Mouse (Mus musculus) gastrocnemius, adult 2 months (tissue): ENCODE measurements around the gene Arhgef25. TPM values are rescaled to one million over a fixed set of nuclear protein-coding genes. Genes with fewer than 3 reads are reported as not detected.
"Not testable (repeated sequence)": the region's sequence is repeated elsewhere in the genome, so short reads cannot be mapped to it uniquely, and the experiment has no call there.

Experiments used
- DNase-seq: peaks from one replicate; pipeline ENCODE4 v3.0.0; 2022
- H3K27ac ChIP-seq: fragments of 200-600 bp; 2 replicates; pipeline ENCODE4 v1.8.1; 2022; ENCODE audit warnings: mild to moderate bottlenecking
- H3K4me3 ChIP-seq: fragments of 200-600 bp; 2 replicates; pipeline ENCODE4 v1.8.1; 2022; ENCODE audit warnings: mild to moderate bottlenecking, moderate library complexity
- CTCF ChIP-seq: fragments of 200-600 bp; IDR thresholded peaks from 2 replicates; pipeline ENCODE4 v1.8.1; 2022; ENCODE audit warnings: antibody characterized with exemption, mild to moderate bottlenecking, moderate library complexity
- intact Hi-C: fragments of 180-260 bp; cut with DNase I; formaldehyde crosslinking; loops from one replicate; pipeline ENCODE4 v1.15.1; 2025
- total RNA-seq, 2 experiments: library from RNA; stranded (reverse); gene quantifications; 2 replicates each; pipeline ENCODE4 v1.2.3; 2021

The Arhgef25 gene
- total RNA-seq, 2 experiments from 2014 or later, result 8.5 to 8.8 TPM

GRCm38 (mm10) chr10:127153323-127153722 is 36.6 kb downstream of the Arhgef25 start:
- intact Hi-C loops, result no loop called here
- H3K27ac ChIP-seq, result no peak overlapping the region
- DNase-seq, result no peak
- no peak for TF ChIP-seq CTCF
- H3K4me3 ChIP-seq, result no peak overlapping the region

- DNase-seq, H3K4me3 ChIP-seq, intact Hi-C loops: not testable (repeated sequence)
These were observed 37.3 kb downstream of the Arhgef25 start for GRCm38 (mm10) chr10:127152556-127152955.

GRCm38 (mm10) chr10:127151233-127151632 is 38.6 kb downstream of the Arhgef25 start:
- intact Hi-C loops, DNase-seq, H3K4me3 ChIP-seq, H3K27ac ChIP-seq: not testable (repeated sequence)

More at GRCm38 (mm10) chr10:127152556-127152955, 37.3 kb downstream of the Arhgef25 start:
- H3K27ac ChIP-seq, result not testable (repeated sequence)

GRCm38 (mm10) chr10:127150471-127150872 is 39.4 kb downstream of the Arhgef25 start:
- no peak for DNase-seq
- Histone ChIP-seq H3K27ac (no peak overlapping the region), H3K4me3 (no peak overlapping the region)
- intact Hi-C loops, result no loop called here
- no peak for TF ChIP-seq CTCF

- H3K4me3 ChIP-seq, result no peak overlapping the region
- no peak for DNase-seq
- no peak for TF ChIP-seq CTCF
- H3K27ac ChIP-seq, result no peak overlapping the region
- intact Hi-C loops, result no loop called here
These were observed 42.7 kb downstream of the Arhgef25 start for GRCm38 (mm10) chr10:127147135-127147534.

- intact Hi-C loops, result no loop called here
- TF ChIP-seq CTCF, result no peak
- Histone ChIP-seq H3K4me3 (no peak overlapping the region), H3K27ac (no peak overlapping the region)
- no peak for DNase-seq
These were observed 44.6 kb downstream of the Arhgef25 start for GRCm38 (mm10) chr10:127145303-127145702.

- intact Hi-C loops, result no loop called here
- no peak for DNase-seq
- no peak for TF ChIP-seq CTCF
- H3K27ac ChIP-seq, result no peak overlapping the region
- no peak overlapping the region for H3K4me3 ChIP-seq
These were observed 45.3 kb downstream of the Arhgef25 start for GRCm38 (mm10) chr10:127144536-127144935.

GRCm38 (mm10) chr10:127143228-127143627 is 46.7 kb downstream of the Arhgef25 start:
- TF ChIP-seq CTCF, result no peak

GRCm38 (mm10) chr10:127141500-127141899 is 48.4 kb downstream of the Arhgef25 start:
- intact Hi-C loops, result no loop called here
- TF ChIP-seq CTCF, result no peak
- H3K27ac ChIP-seq, result no peak overlapping the region
- no peak overlapping the region for H3K4me3 ChIP-seq
- no peak for DNase-seq

More at GRCm38 (mm10) chr10:127143228-127143627, 46.7 kb downstream of the Arhgef25 start:
- Histone ChIP-seq H3K4me3 (no peak overlapping the region), H3K27ac (no peak overlapping the region)
- no peak for DNase-seq
- intact Hi-C loops, result no loop called here

GRCm38 (mm10) chr10:127140971-127141370 is 48.9 kb downstream of the Arhgef25 start:
- H3K4me3 ChIP-seq, result no peak overlapping the region
- H3K27ac ChIP-seq, result no peak overlapping the region
- no peak for DNase-seq
- TF ChIP-seq CTCF, result no peak
- intact Hi-C loops, result no loop called here

- intact Hi-C loops, result no loop called here
- DNase-seq, result no peak
- H3K27ac ChIP-seq, result no peak overlapping the region
- TF ChIP-seq CTCF, result no peak
- no peak overlapping the region for H3K4me3 ChIP-seq
These were observed 51.3 kb downstream of the Arhgef25 start for GRCm38 (mm10) chr10:127138328-127139141.

GRCm38 (mm10) chr10:127137896-127138295 is 52.0 kb downstream of the Arhgef25 start:
- Histone ChIP-seq H3K27ac (no peak overlapping the region), H3K4me3 (no peak overlapping the region)
- no peak for TF ChIP-seq CTCF
- no peak for DNase-seq
- intact Hi-C loops, result no loop called here

- no peak overlapping the region for H3K27ac ChIP-seq
- intact Hi-C loops, result no loop called here
- no peak for DNase-seq
- H3K4me3 ChIP-seq, result no peak overlapping the region
- TF ChIP-seq CTCF, result no peak
These were observed 53.4 kb downstream of the Arhgef25 start for GRCm38 (mm10) chr10:127136510-127136909.
